Mouse (Mus musculus) forebrain, postnatal 0 days (tissue): ENCODE measurements at regions not wholly inside any gene's neighbourhood (a gene's known extent, or its start where the extent isn't known, plus 50 kb on each side); places are given as distances from the start of the nearest gene placed in this dataset.

Experiments
- ATAC-seq: fragments of 200-750 bp; cut with Nextera tagmentation; 2 replicates; pipeline ENCODE4 v1.8.0; 2017; ENCODE audit warnings: mild to moderate bottlenecking, moderate library complexity
- DNase-seq: peaks from one replicate; pipeline ENCODE4 v3.0.0-alpha.2; 2015
- H3K27ac ChIP-seq: fragments of 300-500 bp; sonication (generic); 2 replicates; pipeline ENCODE4 v1.5.1; 2014; ENCODE audit warnings: low read depth, mild to moderate bottlenecking, antibody characterized with exemption, low read length, moderate library complexity, mixed read lengths
- H3K27me3 ChIP-seq: fragments of 300-500 bp; sonication (generic); 2 replicates; pipeline ENCODE4 v1.6.1; 2014; ENCODE audit warnings: mild to moderate bottlenecking, low read length, mixed read lengths; ENCODE audit not compliant: insufficient read depth
- H3K36me3 ChIP-seq: fragments of 300-500 bp; sonication (generic); 2 replicates; pipeline ENCODE4 v1.6.1; 2014; ENCODE audit warnings: mild to moderate bottlenecking, moderate library complexity; ENCODE audit not compliant: insufficient read depth
- H3K4me1 ChIP-seq: fragments of 300-500 bp; sonication (generic); 2 replicates; pipeline ENCODE4 v1.6.1; 2014; ENCODE audit warnings: antibody characterized with exemption; ENCODE audit not compliant: insufficient read depth
- H3K4me2 ChIP-seq: fragments of 300-500 bp; sonication (generic); 2 replicates; pipeline ENCODE4 v1.6.1; 2014; ENCODE audit warnings: low read depth, mild to moderate bottlenecking, moderate library complexity
- H3K4me3 ChIP-seq: fragments of 300-500 bp; sonication (generic); 2 replicates; pipeline ENCODE4 v1.5.1; 2014; ENCODE audit warnings: low read depth, low read length, mixed read lengths
- H3K9ac ChIP-seq: fragments of 300-500 bp; sonication (generic); 2 replicates; pipeline ENCODE4 v1.6.1; 2014; ENCODE audit warnings: mild to moderate bottlenecking
- H3K9me3 ChIP-seq: fragments of 300-500 bp; sonication (generic); 2 replicates; pipeline ENCODE4 v1.6.1; 2016; ENCODE audit warnings: low read length
- CTCF ChIP-seq: sonication (generic); IDR thresholded peaks from 2 replicates; pipeline ENCODE4 v1.5.1; 2016; ENCODE audit warnings: antibody characterized with exemption, control low read depth, low read depth
- WGBS: fragments of 180-500 bp; shearing (Covaris S2); extraction: QIAGEN DNeasy Blood & Tissue Kit; methylation state at CpG from one replicate; pipeline ENCODE4 v1.1.7; 2014; 5-methylcytosine and 5-hydroxymethylcytosine counted together

- ATAC-seq (no peak), DNase-seq (no peak)
- Histone ChIP-seq H3K4me2 (no peak overlapping the region), H3K9ac (no peak overlapping the region), H3K36me3 (no peaks in the 10 kb centered on the region), H3K4me3 (no peak overlapping the region), H3K4me1 (no peaks in the 10 kb centered on the region), H3K27me3 (no peaks in the 10 kb centered on the region), H3K27ac (no peak overlapping the region), H3K9me3 (no peaks in the 10 kb centered on the region)
- WGBS: 69% methylated on average over 13 of the region's 13 CpGs
- no peak for TF ChIP-seq CTCF
Observed at GRCm38 (mm10) chr13:99847531-99847930, 53.4 kb downstream of the Cartpt start.

- WGBS: 25% methylated on average over 9 of the region's 9 CpGs
- peak; percentile 86 for DNase-seq
Observed at GRCm38 (mm10) chr13:99842626-99843025, 58.3 kb downstream of the Cartpt start.

GRCm38 (mm10) chr13:99839446-99839845, 61.4 kb downstream of the Cartpt start:
- ATAC-seq (no peak), DNase-seq (no peak)
- H3K4me2 ChIP-seq: no peak overlapping the region
- H3K9ac ChIP-seq: no peak overlapping the region
- H3K27ac ChIP-seq: no peak overlapping the region
- WGBS: 61% methylated on average over 9 of the region's 9 CpGs
- H3K27me3 ChIP-seq: no peaks in the 10 kb centered on the region
- TF ChIP-seq CTCF: no peak
- no peaks in the 10 kb centered on the region for H3K9me3 ChIP-seq
- no peak overlapping the region for H3K4me3 ChIP-seq
- no peaks in the 10 kb centered on the region for H3K36me3 ChIP-seq
- 0 out of 2 replicates have a peak, but pooled peaks cover 3% of the 10 kb centered on the region for H3K4me1 ChIP-seq

More at GRCm38 (mm10) chr13:99842626-99843025, 58.3 kb downstream of the Cartpt start:
- Histone ChIP-seq H3K27ac (no peak overlapping the region), H3K27me3 (no peaks in the 10 kb centered on the region), H3K36me3 (no peaks in the 10 kb centered on the region), H3K9ac (no peak overlapping the region), H3K4me1 (0 out of 2 replicates have a peak, but pooled peaks cover 3% of the 10 kb centered on the region), H3K9me3 (no peaks in the 10 kb centered on the region), H3K4me3 (no peak overlapping the region), H3K4me2 (no peak overlapping the region)
- peak; percentile 91 for TF ChIP-seq CTCF
- ATAC-seq: peak; percentile 92

- TF ChIP-seq CTCF: peak; percentile 93
- 0 out of 2 replicates have a peak overlapping the region, but pooled peaks have one; percentile 23 for H3K9ac ChIP-seq
- H3K4me1 ChIP-seq: 0 out of 2 replicates have a peak, but pooled peaks cover 3% of the 10 kb centered on the region
- 27% methylated on average over 11 of the region's 11 CpGs for WGBS
- H3K4me3 ChIP-seq: no peak overlapping the region
- H3K27ac ChIP-seq: 0 out of 2 replicates have a peak overlapping the region, but pooled peaks have one; percentile 24
- H3K9me3 ChIP-seq: no peaks in the 10 kb centered on the region
- no peaks in the 10 kb centered on the region for H3K36me3 ChIP-seq
- ATAC-seq (peak; percentile 89), DNase-seq (peak; percentile 95)
- no peak overlapping the region for H3K4me2 ChIP-seq
- H3K27me3 ChIP-seq: no peaks in the 10 kb centered on the region
Observed at GRCm38 (mm10) chr13:99837772-99838425, 63.0 kb downstream of the Cartpt start.

- Histone ChIP-seq H3K27ac (0 out of 2 replicates have a peak overlapping the region, but pooled peaks have one; percentile 24), H3K9me3 (no peaks in the 10 kb centered on the region), H3K4me2 (no peak overlapping the region), H3K4me3 (no peak overlapping the region), H3K4me1 (0 out of 2 replicates have a peak, but pooled peaks cover under 1% of the 10 kb centered on the region), H3K27me3 (no peaks in the 10 kb centered on the region), H3K9ac (0 out of 2 replicates have a peak overlapping the region, but pooled peaks have one; percentile 23), H3K36me3 (no peaks in the 10 kb centered on the region)
- no peak for TF ChIP-seq CTCF
- 51% methylated on average over 6 of the region's 6 CpGs for WGBS
- peak; percentile 50 for ATAC-seq
- no peak for DNase-seq
Observed at GRCm38 (mm10) chr13:99837180-99837579, 63.7 kb downstream of the Cartpt start.

- Histone ChIP-seq H3K27ac (no peak overlapping the region), H3K9me3 (no peaks in the 10 kb centered on the region), H3K4me2 (no peak overlapping the region), H3K27me3 (no peaks in the 10 kb centered on the region), H3K36me3 (no peaks in the 10 kb centered on the region), H3K4me1 (no peaks in the 10 kb centered on the region), H3K9ac (no peak overlapping the region), H3K4me3 (no peak overlapping the region)
- TF ChIP-seq CTCF: no peak
- no peak for DNase-seq
- WGBS: 81% methylated on average over 5 of the region's 5 CpGs
- no peak for ATAC-seq
Observed at GRCm38 (mm10) chr13:99836586-99836985, 64.3 kb downstream of the Cartpt start.

- 91% methylated on average over 8 of the region's 8 CpGs for WGBS
- H3K4me1 ChIP-seq: no peaks in the 10 kb centered on the region
- TF ChIP-seq CTCF: no peak
- H3K9me3 ChIP-seq: no peaks in the 10 kb centered on the region
- ATAC-seq (no peak), DNase-seq (no peak)
- no peak overlapping the region for H3K9ac ChIP-seq
- H3K36me3 ChIP-seq: no peaks in the 10 kb centered on the region
- no peak overlapping the region for H3K4me2 ChIP-seq
- H3K27me3 ChIP-seq: no peaks in the 10 kb centered on the region
- H3K4me3 ChIP-seq: no peak overlapping the region
- no peak overlapping the region for H3K27ac ChIP-seq
Observed at GRCm38 (mm10) chr13:99835518-99835917, 65.4 kb downstream of the Cartpt start.
